Comparison of ENCODE assay signal across 24 mouse cellular contexts in the genomic region with DNA sequence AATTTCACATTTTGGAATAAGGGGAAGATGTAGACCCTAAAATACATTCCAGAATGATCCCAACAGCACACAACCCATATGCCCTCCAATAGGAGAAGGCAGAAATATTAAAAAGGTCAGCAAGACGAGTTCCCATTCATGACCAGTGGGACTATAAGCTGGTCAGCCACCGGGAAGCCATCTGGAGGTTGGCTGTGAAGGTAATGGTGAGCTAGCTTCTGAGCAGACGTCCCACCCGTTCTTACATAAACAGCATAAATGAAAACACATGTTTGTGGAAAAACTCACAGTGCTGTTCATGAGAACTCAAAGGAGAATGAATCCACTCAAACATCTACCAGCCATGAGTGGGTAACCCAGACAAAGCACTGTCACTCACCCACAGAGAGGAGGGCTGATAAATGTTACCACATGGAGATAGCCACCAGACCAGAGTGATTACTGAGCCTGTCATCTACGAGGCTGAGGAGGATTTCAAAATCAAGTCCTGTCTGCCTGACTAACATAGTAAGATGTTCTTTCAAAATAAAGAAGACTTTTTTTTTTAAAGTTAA. TPM values are rescaled to one million over a fixed set of nuclear protein-coding genes. Genes with fewer than 3 reads are reported as not detected.
A peak's percentile ranks its signal among the peaks of the same experiment; 100 is the strongest.
DNase-seq lines count a peak whose midpoint lies in the region; ATAC-seq and TF ChIP-seq lines count a peak whose summit lies in the region.
"Had no signal": no experiment of that assay in that cellular context is flagged by ENCODE, and none has a peak within 500 bp of the region (broad histone marks: within the 10 kb centered on the region; RNA-seq: fewer than 3 reads in every experiment).

No protein-coding gene starts in this region.

- peak overlapping the region; percentile 28; the same call in 1 of the 2 replicates for H3K27ac ChIP-seq in cerebellum, adult 2 months (ENCODE audit: insufficient read depth, low read length)
- H3K27ac ChIP-seq in limb, embryonic 15.5 days, result peak overlapping the region; percentile 17; the same call in 1 of the 2 replicates
- H3K27ac ChIP-seq in limb, embryonic 10.5 days, result no peak overlapping the region
- 0 out of 2 replicates have a peak overlapping the region, but pooled peaks have one; percentile 25 for H3K27ac ChIP-seq in embryonic facial prominence, embryonic 14.5 days (replicated peaks; ENCODE audit: low read depth, low read length)
- H3K27ac ChIP-seq: forebrain, embryonic 13.5 days; hindbrain, embryonic 13.5 days; liver, embryonic 13.5 days; lung, embryonic 15.5 days; midbrain, embryonic 13.5 days; neural tube, embryonic 13.5 days; stomach, embryonic 15.5 days had no signal

- TF ChIP-seq CTCF in cerebellum, adult 2 months (IDR thresholded peaks at IDR 0.05; ENCODE audit: borderline replicate concordance, insufficient read depth, low read depth, low read length), result no peak

- 10% methylated on average over 5 of the region's 5 CpGs for WGBS in cerebellum, adult 2 months
- 27% methylated on average over 5 of the region's 5 CpGs for WGBS in limb, embryonic 15.5 days
- 56% methylated on average over 5 of the region's 5 CpGs for WGBS in limb, embryonic 10.5 days
- WGBS in embryonic facial prominence, embryonic 14.5 days, result 41% methylated on average over 5 of the region's 5 CpGs

- TF ChIP-seq POLR2A in cerebellum, adult 2 months (IDR thresholded peaks at IDR 0.05; ENCODE audit: borderline replicate concordance, insufficient read depth, low read length), result no peak

- H3K27me3 ChIP-seq in cerebellum, adult 2 months (ENCODE audit: control insufficient read depth, insufficient read depth, low read length), result no peaks in the 10 kb centered on the region
- no peaks in the 10 kb centered on the region for H3K27me3 ChIP-seq in limb, embryonic 15.5 days
- no peaks in the 10 kb centered on the region for H3K27me3 ChIP-seq in limb, embryonic 10.5 days (ENCODE audit: low read depth, poor library complexity, severe bottlenecking)
- no peaks in the 10 kb centered on the region for H3K27me3 ChIP-seq in embryonic facial prominence, embryonic 14.5 days (replicated peaks; ENCODE audit: control insufficient read depth, insufficient read depth, low read length)
- H3K27me3 ChIP-seq: forebrain, embryonic 13.5 days; hindbrain, embryonic 13.5 days; liver, embryonic 13.5 days; lung, embryonic 15.5 days; midbrain, embryonic 13.5 days; neural tube, embryonic 13.5 days; stomach, embryonic 15.5 days had no signal

- no peaks in the 10 kb centered on the region for H3K9me3 ChIP-seq in limb, embryonic 15.5 days
- no peaks in the 10 kb centered on the region for H3K9me3 ChIP-seq in limb, embryonic 10.5 days (replicated peaks)
- H3K9me3 ChIP-seq in embryonic facial prominence, embryonic 14.5 days (ENCODE audit: control insufficient read depth, low read length), result no peaks in the 10 kb centered on the region
- H3K9me3 ChIP-seq: forebrain, embryonic 13.5 days; hindbrain, embryonic 13.5 days; liver, embryonic 13.5 days; lung, embryonic 15.5 days; midbrain, embryonic 13.5 days; neural tube, embryonic 13.5 days; stomach, embryonic 15.5 days had no signal

- H3K9ac ChIP-seq in limb, embryonic 15.5 days, result no peak overlapping the region
- no peak overlapping the region for H3K9ac ChIP-seq in embryonic facial prominence, embryonic 14.5 days (ENCODE audit: low read depth, low read length)
- H3K9ac ChIP-seq: forebrain, embryonic 13.5 days; hindbrain, embryonic 13.5 days; liver, embryonic 13.5 days; lung, embryonic 15.5 days; midbrain, embryonic 13.5 days; neural tube, embryonic 13.5 days; stomach, embryonic 15.5 days had no signal

- peaks cover 39% of the 10 kb centered on the region for H3K4me1 ChIP-seq in cerebellum, adult 2 months (ENCODE audit: control insufficient read depth, insufficient read depth, low read length)
- peaks cover 24% of the 10 kb centered on the region for H3K4me1 ChIP-seq in limb, embryonic 15.5 days
- H3K4me1 ChIP-seq in limb, embryonic 10.5 days, result peaks cover 16% of the 10 kb centered on the region
- H3K4me1 ChIP-seq in embryonic facial prominence, embryonic 14.5 days (ENCODE audit: control insufficient read depth, insufficient read depth, low read length), result 0 out of 2 replicates have a peak, but pooled peaks cover 6% of the 10 kb centered on the region
- H3K4me1 ChIP-seq: forebrain, embryonic 13.5 days had no signal

- ATAC-seq in limb, embryonic 15.5 days (ENCODE audit: insufficient number of reproducible peaks, low FRiP score, low TSS enrichment, low read depth), result no peak
- ATAC-seq in embryonic facial prominence, embryonic 14.5 days (ENCODE audit: low read depth), result no peak
- ATAC-seq: forebrain, embryonic 13.5 days; midbrain, embryonic 13.5 days had no signal

- H3K4me3 ChIP-seq in cerebellum, adult 2 months (replicated peaks; ENCODE audit: insufficient read depth, low read depth, low read length), result no peak overlapping the region
- no peak overlapping the region for H3K4me3 ChIP-seq in limb, embryonic 15.5 days
- H3K4me3 ChIP-seq in limb, embryonic 10.5 days, result no peak overlapping the region
- H3K4me3 ChIP-seq in embryonic facial prominence, embryonic 14.5 days (ENCODE audit: low read depth, low read length), result no peak overlapping the region
- H3K4me3 ChIP-seq: erythroblast, embryonic 14.5 days; forebrain, embryonic 13.5 days; hindbrain, embryonic 13.5 days; liver, embryonic 13.5 days; lung, embryonic 15.5 days; midbrain, embryonic 13.5 days; neural tube, embryonic 13.5 days; stomach, embryonic 15.5 days had no signal

- peak in 1 of 2 experiments; percentile 52 for DNase-seq in cerebellum, adult 2 months
- DNase-seq in cerebellum, postnatal 4 days (ENCODE audit: low spot score in 2 of 2), result no peak
- no peak for DNase-seq in limb, embryonic 10.5 days (ENCODE audit: low spot score)
- DNase-seq in NIH3T3 (ENCODE audit: low read depth), result peak; percentile 49
- DNase-seq in embryonic facial prominence, embryonic 14.5 days (ENCODE audit: low spot score), result peak; percentile 29
- DNase-seq in frontal cortex, postnatal 36 days (ENCODE audit: low spot score in 2 of 2), result no peak
- DNase-seq in lung, postnatal 4 days, result no peak
- DNase-seq: heart, postnatal 14 days; kidney, adult 8-10 months; kidney, postnatal 14 days; liver, embryonic 13.5 days; right cerebral cortex, postnatal 14 days; spleen, adult 18-20 months; thymus, adult 18-20 months; thymus, postnatal 4 days had no signal

- H3K36me3 ChIP-seq in limb, embryonic 15.5 days, result peaks cover 10% of the 10 kb centered on the region; the same call in 1 of the 2 replicates
- H3K36me3 ChIP-seq in limb, embryonic 10.5 days, result peaks cover 40% of the 10 kb centered on the region
- H3K36me3 ChIP-seq in embryonic facial prominence, embryonic 14.5 days (ENCODE audit: control insufficient read depth, insufficient read depth, low read length), result no peaks in the 10 kb centered on the region
- H3K36me3 ChIP-seq: stomach, embryonic 15.5 days had no signal

- no peak overlapping the region for H3K4me2 ChIP-seq in limb, embryonic 15.5 days
- H3K4me2 ChIP-seq in embryonic facial prominence, embryonic 14.5 days (ENCODE audit: low read depth, low read length), result no peak overlapping the region
- H3K4me2 ChIP-seq: forebrain, embryonic 13.5 days; heart, embryonic 11.5 days; hindbrain, embryonic 13.5 days; liver, embryonic 13.5 days; lung, embryonic 15.5 days; midbrain, embryonic 13.5 days; neural tube, embryonic 13.5 days; stomach, embryonic 15.5 days had no signal

RNA-seq across cellular contexts. Expression of gene Bicra, which starts 33.9 kb away (rescaled TPM):
- 12.3 and 12.4 TPM in 2 replicates for polyA plus RNA-seq in cerebellum, adult 2 months (2012; rRNA removed)
- polyA plus RNA-seq in limb, embryonic 15.5 days (2015; fragmentation: Nextera tagmentation; extraction: Ambion mirVana), result 7.2 and 7.5 TPM in 2 replicates
- 10.6 and 10.8 TPM in 2 replicates for polyA plus RNA-seq in limb, embryonic 10.5 days (2016; fragmentation: Nextera tagmentation; extraction: Ambion mirVana)
- polyA plus RNA-seq in embryonic facial prominence, embryonic 14.5 days (2014; fragmentation: Nextera tagmentation; extraction: Ambion mirVana), result 6.7 and 7.7 TPM in 2 replicates

RNA-seq across cellular contexts. Expression of gene Ehd2, which starts 46.4 kb away (rescaled TPM):
- 7.4 and 7.5 TPM in 2 replicates for polyA plus RNA-seq in cerebellum, adult 2 months (2012; rRNA removed)
- 62.8 and 71.1 TPM in 2 replicates for polyA plus RNA-seq in limb, embryonic 15.5 days (2015; fragmentation: Nextera tagmentation; extraction: Ambion mirVana)
- 10.1 and 10.4 TPM in 2 replicates for polyA plus RNA-seq in limb, embryonic 10.5 days (2016; fragmentation: Nextera tagmentation; extraction: Ambion mirVana)
- 58.0 and 67.1 TPM in 2 replicates for polyA plus RNA-seq in embryonic facial prominence, embryonic 14.5 days (2014; fragmentation: Nextera tagmentation; extraction: Ambion mirVana)

RNA-seq across cellular contexts. Expression of gene Zfp541, which starts 47.8 kb away (rescaled TPM):
- polyA plus RNA-seq in cerebellum, adult 2 months (2012; rRNA removed), result 0.16 and 0.28 TPM in 2 replicates
- polyA plus RNA-seq in limb, embryonic 15.5 days (2015; fragmentation: Nextera tagmentation; extraction: Ambion mirVana), result 0.07 TPM in 1 of 2 replicates, not detected in the other
- polyA plus RNA-seq in limb, embryonic 10.5 days (2016; fragmentation: Nextera tagmentation; extraction: Ambion mirVana), result 0.05 TPM in 1 of 2 replicates, not detected in the other
- polyA plus RNA-seq in embryonic facial prominence, embryonic 14.5 days (2014; fragmentation: Nextera tagmentation; extraction: Ambion mirVana), result 0.07 and 0.24 TPM in 2 replicates
- polyA plus RNA-seq: forebrain, embryonic 13.5 days; heart, embryonic 11.5 days; liver, embryonic 13.5 days; lung, embryonic 15.5 days; midbrain, embryonic 13.5 days had no signal

Comparison
In these comparisons a context has a peak if more than half of its experiments do, and no peak if none do; other contexts are left out.
1. DNase-seq: peak in NIH3T3 (single experiment) and embryonic facial prominence, embryonic 14.5 days (single experiment); none in cerebellum, postnatal 4 days (0 of 2), limb, embryonic 10.5 days (single experiment), frontal cortex, postnatal 36 days (0 of 2) and lung, postnatal 4 days (0 of 2).